Comparison of ENCODE assay signal across 15 mouse cellular contexts in the genomic region with DNA sequence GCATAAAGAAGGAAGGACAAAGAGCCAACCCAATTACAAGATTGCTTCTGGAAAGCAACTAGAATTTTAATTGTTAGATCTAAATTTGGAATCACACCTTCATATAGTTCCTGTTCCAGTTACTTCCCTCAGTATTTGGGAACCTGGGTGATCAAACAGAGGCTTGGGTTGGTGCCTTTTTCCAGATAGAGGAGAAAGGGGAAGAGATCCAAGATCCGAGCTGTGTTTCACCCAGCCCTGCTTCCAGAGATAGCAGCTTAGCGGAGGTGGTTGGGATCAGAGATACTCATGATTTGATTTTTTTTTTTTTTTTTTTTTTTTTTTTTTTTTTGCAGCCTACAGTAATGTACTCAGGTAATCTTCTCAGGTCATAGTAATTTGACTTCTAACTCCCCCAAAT. TPM values are rescaled to one million over a fixed set of nuclear protein-coding genes. Genes with fewer than 3 reads are reported as not detected.
"Had no signal": no experiment of that assay in that cellular context is flagged by ENCODE, and none has a peak within 500 bp of the region (broad histone marks: within the 10 kb centered on the region; RNA-seq: fewer than 3 reads in every experiment).

No protein-coding gene starts in this region.

- H3K4me1 ChIP-seq: liver, embryonic 13.5 days; midbrain, embryonic 12.5 days; neural tube, embryonic 12.5 days had no signal

- H3K9ac ChIP-seq: liver, embryonic 13.5 days; liver, postnatal 0 days; midbrain, embryonic 12.5 days; neural tube, embryonic 12.5 days had no signal

- H3K36me3 ChIP-seq: liver, embryonic 13.5 days; midbrain, embryonic 12.5 days; neural tube, embryonic 12.5 days had no signal

- H3K4me2 ChIP-seq: liver, embryonic 13.5 days; midbrain, embryonic 12.5 days; neural tube, embryonic 12.5 days had no signal

- H3K4me3 ChIP-seq: layer of hippocampus, adult 2 months; liver, embryonic 13.5 days; midbrain, embryonic 12.5 days; neural tube, embryonic 12.5 days had no signal

- H3K27ac ChIP-seq: layer of hippocampus, adult 2 months; liver, embryonic 13.5 days; midbrain, embryonic 12.5 days; neural tube, embryonic 12.5 days had no signal

- H3K27me3 ChIP-seq: liver, embryonic 13.5 days; midbrain, embryonic 12.5 days; neural tube, embryonic 12.5 days had no signal

- H3K9me3 ChIP-seq: liver, embryonic 13.5 days; midbrain, embryonic 12.5 days; neural tube, embryonic 12.5 days had no signal

- DNase-seq: liver, embryonic 13.5 days had no signal

RNA-seq across cellular contexts. Expression of gene Ccl2, which starts 0.5 kb away (rescaled TPM):
- total RNA-seq: layer of hippocampus, adult 2 months; layer of hippocampus, postnatal 10 days; megakaryocyte-erythroid progenitor cell, adult 5-6 weeks; midbrain, postnatal 0 days had no signal

RNA-seq across cellular contexts. Expression of gene Gm17268, which starts 2.5 kb away (rescaled TPM):
- total RNA-seq: layer of hippocampus, adult 2 months; layer of hippocampus, postnatal 10 days; left cerebral cortex, postnatal 4 days; megakaryocyte-erythroid progenitor cell, adult 5-6 weeks; midbrain, postnatal 0 days; neutrophil, adult 5-6 weeks had no signal
- polyA plus RNA-seq: intestine, embryonic 14.5 days; liver, embryonic 13.5 days; liver, postnatal 0 days; lung, postnatal 0 days; midbrain, embryonic 12.5 days; midbrain, postnatal 0 days; neural tube, embryonic 12.5 days; stomach, embryonic 14.5 days; testis, adult 2 months; thymus, postnatal 0 days had no signal

RNA-seq across cellular contexts. Expression of gene Ccl7, which starts 9.7 kb away (rescaled TPM):
- total RNA-seq: layer of hippocampus, adult 2 months; left cerebral cortex, postnatal 4 days; megakaryocyte-erythroid progenitor cell, adult 5-6 weeks; neutrophil, adult 5-6 weeks had no signal
- polyA plus RNA-seq: testis, adult 2 months had no signal

RNA-seq across cellular contexts. Expression of gene Ccl11, which starts 21.8 kb away (rescaled TPM):
- total RNA-seq: left cerebral cortex, postnatal 4 days; megakaryocyte-erythroid progenitor cell, adult 5-6 weeks; midbrain, postnatal 0 days; neutrophil, adult 5-6 weeks had no signal
- polyA plus RNA-seq: liver, postnatal 0 days; midbrain, embryonic 12.5 days; testis, adult 2 months had no signal
